Mouse (Mus musculus): ENCODE measurements at regions not wholly inside any gene's neighbourhood (a gene's known extent, or its start where the extent isn't known, plus 50 kb on each side); places are given as distances from the start of the nearest gene placed in this dataset. TPM values are rescaled to one million over a fixed set of nuclear protein-coding genes. Genes with fewer than 3 reads are reported as not detected.

Small RNA genes in the stretch of these regions (microRNA-seq; reads per million reads assigned to microRNA genes)
- not detected for gene Gm23163 (ENCODE audit: borderline number of aligned reads)
